Mouse (Mus musculus) cerebellum, adult (tissue): ENCODE measurements around the gene Gm9780.
"Not testable (repeated sequence)": the region's sequence is repeated elsewhere in the genome, so short reads cannot be mapped to it uniquely, and the experiment has no call there.

Source experiments
- ATAC-seq: cut with Nextera tagmentation; 2 replicates; pipeline ENCODE4 v1.9.2; 2017; ENCODE audit warnings: mild to moderate bottlenecking, moderate library complexity, mixed read lengths; ENCODE audit not compliant: insufficient number of reproducible peaks, low FRiP score, low TSS enrichment

Gm9780 gene

DNA sequence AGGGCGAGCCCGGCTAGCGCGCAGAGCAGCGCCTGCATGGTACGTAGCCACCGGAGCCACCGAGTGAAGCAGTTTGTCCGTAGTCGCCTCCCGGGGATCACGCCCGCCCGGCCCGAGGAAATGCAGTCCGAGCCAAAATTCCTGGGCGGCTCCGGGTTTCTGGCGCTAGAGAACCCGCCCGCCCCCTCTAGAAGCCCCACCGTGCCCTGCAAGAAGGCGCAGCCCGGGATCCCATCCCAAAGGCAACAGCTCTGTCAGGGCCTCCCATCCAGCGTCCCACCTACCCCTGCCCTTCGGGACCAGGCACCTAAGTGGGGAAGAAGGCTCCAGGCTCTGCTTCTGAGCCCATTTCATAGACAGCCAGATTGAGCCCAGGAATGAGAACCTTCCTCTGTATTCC, at the start of gene Gm9780:
Gene Gm9780, minus strand, starts transcription at position 101 of the 400 bp plus-strand sequence.
- not testable (repeated sequence) for ATAC-seq

DNA sequence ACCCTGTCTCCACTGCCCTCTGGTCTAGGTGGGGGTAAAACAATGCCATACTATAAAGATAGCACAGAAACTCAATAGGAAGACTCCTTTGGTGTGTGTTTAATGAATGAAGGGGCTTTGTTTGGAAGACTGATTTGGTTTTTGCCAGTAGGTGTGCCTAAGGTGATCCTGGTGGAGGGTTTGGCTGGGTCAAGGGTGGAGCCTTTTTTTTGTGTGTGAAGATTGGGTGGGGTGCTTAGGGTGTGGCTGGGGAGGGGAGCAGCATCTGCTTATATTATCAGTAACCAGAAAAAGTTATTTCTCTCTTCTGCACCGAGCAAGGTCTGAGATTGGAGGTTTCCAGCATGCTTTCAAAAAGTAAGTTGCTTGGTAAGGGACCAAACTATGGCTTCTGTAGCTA, 39.5 kb upstream of the Gm9780 start, which contains the start of gene Cphx3:
Gene Cphx3, plus strand, starts transcription at position 301 of the 400 bp plus-strand sequence.
- ATAC-seq = not testable (repeated sequence)

DNA sequence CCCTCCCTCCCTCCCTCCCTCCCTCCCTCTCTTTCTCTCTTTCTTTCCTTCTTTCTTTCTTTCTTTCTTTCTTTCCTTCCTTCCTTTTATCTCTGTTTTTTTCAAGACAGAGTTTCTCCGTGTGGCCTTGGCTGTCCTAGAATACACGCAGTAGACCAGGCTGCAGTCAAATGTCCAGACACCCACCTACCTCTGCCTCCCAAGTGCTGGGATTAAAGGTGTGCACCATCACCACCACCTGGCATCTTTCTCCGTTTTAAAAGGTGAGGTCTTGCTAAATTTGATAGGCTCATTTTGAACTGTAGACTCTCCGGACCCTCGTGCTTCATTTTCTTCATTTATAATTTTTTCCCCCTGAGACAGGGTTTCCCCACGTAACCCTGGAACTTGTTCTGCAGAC, 38.7 kb upstream of the Gm9780 start, which contains the start of gene Cphx2:
Gene Cphx2, plus strand, starts transcription at position 301 of the 400 bp plus-strand sequence.
- not testable (repeated sequence) for ATAC-seq

- ATAC-seq = not testable (repeated sequence)
Measured at GRCm38 (mm10) chr14:26076620-26077390, 34.3 kb upstream of the Gm9780 start.

GRCm38 (mm10) chr14:26067325-26067633, 24.8 kb upstream of the Gm9780 start, which contains the start of gene Tmem254c:
Gene Tmem254c, minus strand, starts transcription at chr14:26067355.
- ATAC-seq = peak; percentile 90

DNA sequence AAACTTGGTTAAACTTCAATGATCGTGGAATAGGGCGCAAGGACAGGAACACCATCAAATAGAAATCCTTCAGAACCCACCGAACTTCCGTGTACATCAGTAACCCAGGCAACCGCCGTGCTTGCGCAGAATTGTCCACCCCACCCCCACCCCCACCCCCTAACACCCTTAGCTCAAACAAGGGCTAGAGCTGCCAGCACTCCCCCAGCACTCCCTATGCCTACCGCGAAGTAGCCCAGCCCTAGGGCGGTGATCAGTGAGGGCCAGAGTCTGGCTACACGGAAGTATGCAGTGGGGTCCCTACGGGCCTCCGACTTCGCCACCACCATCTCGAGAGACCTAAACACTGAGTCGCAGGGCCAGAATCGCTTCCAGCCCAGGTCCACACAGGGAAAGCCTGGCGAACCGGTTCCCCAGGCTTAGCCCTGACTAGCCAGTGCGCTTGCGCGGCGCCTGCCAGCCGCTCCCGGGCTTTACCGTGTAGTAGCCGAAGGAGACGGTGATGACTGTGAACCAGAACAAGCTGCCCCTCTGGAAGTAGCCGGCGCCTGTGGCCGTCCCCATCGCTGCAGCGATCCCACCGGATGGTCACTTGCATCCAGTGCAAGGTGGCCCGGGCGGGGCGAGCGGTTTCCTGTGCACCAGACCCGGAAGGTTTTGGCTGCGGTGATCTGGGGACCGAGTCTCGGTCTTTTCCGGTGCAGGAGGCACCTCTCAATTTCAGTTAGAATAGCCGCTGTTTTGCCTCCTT, 24.2 kb upstream of the Gm9780 start:
- peak; percentile 82 for ATAC-seq

- not testable (repeated sequence) for ATAC-seq
Measured at GRCm38 (mm10) chr14:26059362-26059761, 16.9 kb upstream of the Gm9780 start.

- not testable (repeated sequence) for ATAC-seq
Measured at GRCm38 (mm10) chr14:26058184-26058583, 15.7 kb upstream of the Gm9780 start.

GRCm38 (mm10) chr14:26048767-26049166, 6.3 kb upstream of the Gm9780 start:
- not testable (repeated sequence) for ATAC-seq

DNA sequence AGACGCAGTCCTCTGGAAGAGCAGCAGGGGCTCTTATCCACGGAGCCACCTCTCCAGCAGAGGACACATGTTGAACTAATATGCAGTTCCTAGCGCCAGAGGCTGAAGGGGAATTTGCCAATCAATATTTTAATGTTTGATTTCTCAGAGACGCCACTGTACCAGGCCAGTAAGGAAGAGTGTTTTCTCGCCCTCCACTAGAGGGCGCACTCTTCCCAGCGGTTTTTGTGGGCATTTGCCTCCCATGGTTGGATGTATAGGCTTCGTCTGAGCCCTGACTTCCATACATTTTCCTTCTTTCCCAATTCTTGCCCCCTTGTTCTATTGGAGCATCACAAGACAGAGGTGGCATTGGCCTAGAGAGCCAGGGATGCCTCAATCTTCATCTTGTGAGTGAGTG, 4.5 kb upstream of the Gm9780 start:
- not testable (repeated sequence) for ATAC-seq

GRCm38 (mm10) chr14:26045007-26045406, 2.5 kb upstream of the Gm9780 start:
- not testable (repeated sequence) for ATAC-seq

GRCm38 (mm10) chr14:26035439-26035838, 7.1 kb downstream of the Gm9780 start:
- ATAC-seq = not testable (repeated sequence)

- not testable (repeated sequence) for ATAC-seq
Measured at GRCm38 (mm10) chr14:26034364-26034763, 8.1 kb downstream of the Gm9780 start.

DNA sequence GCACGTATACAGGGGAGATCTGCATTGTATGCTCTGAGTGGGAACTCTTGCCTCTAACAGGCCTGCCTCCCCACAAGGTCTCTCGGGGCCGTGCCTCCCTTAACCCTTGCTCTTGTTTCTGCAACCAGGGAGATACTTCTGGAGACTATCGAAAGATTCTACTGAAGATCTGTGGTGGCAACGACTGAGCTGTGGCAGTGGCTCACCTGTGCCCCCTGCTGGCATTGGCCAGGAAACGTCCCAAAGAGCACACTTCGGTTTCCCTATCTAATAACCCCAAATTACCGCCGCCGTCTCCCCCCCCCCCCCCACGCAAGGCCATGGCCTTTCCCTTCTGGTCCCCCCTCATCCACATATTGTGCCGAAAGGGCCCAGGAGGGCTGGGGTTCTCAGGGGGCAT, 16.9 kb downstream of the Gm9780 start:
- ATAC-seq = not testable (repeated sequence)

DNA sequence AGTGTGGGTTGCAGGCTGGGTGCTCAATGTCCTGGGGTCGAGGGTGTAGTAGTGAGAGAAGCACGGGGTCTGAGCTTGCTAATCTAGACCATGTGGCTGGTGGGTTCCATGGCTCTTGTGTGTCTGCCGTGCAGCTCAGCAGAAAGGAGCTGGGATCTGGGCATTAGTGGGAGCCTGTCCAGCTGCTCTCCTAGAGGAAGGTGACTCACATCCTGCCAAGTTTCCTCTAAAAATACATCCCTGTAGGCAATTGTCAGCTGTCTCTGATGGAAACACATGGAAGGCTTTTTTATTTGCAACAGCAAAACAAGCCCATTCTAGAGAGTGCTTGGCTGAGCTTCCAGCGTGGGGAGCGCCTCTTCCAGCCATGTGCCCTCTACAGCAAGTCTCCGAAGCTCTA, 19.7 kb downstream of the Gm9780 start:
- ATAC-seq = peak; percentile 40; the same call in 1 of the 2 replicates

DNA sequence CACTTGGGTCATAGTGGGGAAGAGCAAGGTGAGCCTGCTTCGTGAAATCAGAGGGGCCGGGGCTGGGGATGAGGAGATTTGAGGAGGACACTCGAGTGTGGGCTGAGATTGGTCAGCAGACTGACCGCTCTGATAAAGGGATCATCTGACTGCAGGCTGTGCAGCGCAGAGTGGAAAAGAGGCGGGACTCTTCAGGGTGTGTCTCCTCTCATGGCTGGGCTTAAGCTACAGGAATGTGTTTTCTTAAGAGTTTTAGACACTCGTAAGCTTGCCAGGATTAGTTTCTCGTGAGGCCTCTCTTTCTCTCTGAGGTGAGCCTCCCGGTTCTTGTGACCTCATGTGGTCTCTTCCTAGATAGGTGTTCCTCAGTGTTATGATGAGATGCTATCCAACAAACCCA, 21.0 kb downstream of the Gm9780 start:
- not testable (repeated sequence) for ATAC-seq

DNA sequence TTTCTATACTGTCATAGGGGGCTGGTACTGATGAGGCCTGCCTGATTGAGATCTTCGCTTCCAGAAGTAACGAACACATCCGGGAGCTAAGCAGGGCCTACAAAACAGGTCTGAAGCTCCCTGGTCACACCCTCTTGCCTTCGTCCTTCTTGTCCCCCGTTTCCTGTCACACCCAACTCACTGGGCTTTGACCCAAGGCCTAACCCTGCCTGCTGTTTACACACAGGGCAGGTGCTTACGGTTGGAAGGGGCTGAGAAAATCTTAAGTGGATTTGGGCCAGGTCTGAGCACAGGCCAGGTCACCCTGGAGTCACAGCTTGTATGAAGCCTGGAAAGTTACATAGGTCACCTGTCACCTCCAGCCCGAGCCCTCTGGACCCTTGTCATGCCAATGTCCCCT, 26.1 kb downstream of the Gm9780 start:
- not testable (repeated sequence) for ATAC-seq

- not testable (repeated sequence) for ATAC-seq
Measured at GRCm38 (mm10) chr14:26007462-26007861, 35.0 kb downstream of the Gm9780 start.

DNA sequence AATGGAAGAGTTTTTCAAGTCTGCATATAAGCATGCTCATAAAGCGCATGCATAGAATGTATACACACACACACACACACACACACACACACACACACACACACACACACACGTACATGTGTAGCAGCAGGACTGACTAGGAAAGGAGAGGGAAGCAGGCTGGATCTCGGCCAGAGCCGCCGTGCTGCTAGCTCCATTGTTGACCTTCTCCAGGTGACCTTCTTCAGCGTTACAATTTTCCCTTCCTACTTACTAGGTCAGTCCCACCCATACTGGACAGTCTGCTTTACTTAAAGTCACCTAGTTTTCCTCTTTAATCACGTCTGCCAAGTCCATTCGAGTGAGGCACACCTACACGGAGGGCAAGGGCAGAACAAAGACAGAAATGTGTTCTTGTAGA, 60.6 kb downstream of the Gm9780 start:
- not testable (repeated sequence) for ATAC-seq

DNA sequence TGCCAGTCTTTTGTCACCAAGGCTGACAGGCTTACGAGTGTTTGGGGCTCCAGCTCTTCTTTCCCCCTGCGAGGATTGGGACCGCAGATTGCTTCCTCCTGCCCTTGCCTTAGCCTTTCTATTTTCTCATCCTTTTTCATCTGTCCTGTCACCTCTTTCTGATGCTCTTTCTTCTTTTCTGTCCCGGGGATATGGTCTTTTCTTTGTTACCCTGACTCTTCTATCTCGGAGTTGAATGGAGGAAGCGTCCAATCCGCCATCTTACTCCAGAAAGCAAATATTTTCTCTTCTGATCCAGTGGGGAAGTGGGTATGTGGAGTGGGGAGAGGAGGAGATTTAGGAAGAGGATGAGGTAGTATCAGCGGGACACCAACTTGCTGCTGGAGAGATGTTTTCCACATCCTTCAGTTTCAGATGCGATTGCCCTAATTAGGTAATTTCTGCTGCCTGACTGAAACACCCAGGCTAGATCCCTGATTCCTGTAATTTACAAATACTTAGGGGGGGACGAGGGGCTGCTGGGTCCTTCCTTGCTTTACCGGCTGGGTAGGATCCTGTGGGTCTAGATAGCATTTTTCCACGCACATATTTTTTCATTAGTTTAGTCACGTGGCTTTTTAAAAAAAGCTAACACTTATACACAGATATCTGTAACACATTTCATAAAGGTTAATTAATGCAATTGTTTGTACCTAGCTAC, 63.1 kb downstream of the Gm9780 start:
- not testable (repeated sequence) for ATAC-seq
